Mouse (Mus musculus) inflammation-experienced regulatory T-cells, adult 16 weeks (primary cell): ENCODE data around the gene Gm10229. TPM values are rescaled to one million over a fixed set of nuclear protein-coding genes. Genes with fewer than 3 reads are reported as not detected.

Experiments
- polyA plus RNA-seq: library from polyadenylated mRNA; unstranded; fragments of 100-300 nt; shearing (Covaris generic); gene quantifications from one replicate; pipeline ENCODE4 v1.2.1, GENCODE M21; 2017

Gm10229 gene
- not detected for polyA plus RNA-seq

GRCm38 (mm10) chr16:89014984-89015383, at the start of gene Gm10229:
TSS of gene Gm10229 (plus strand) at chr16:89015284.

GRCm38 (mm10) chr16:89010659-89011058, 4.4 kb upstream of the Gm10229 start, which contains the start of gene Krtap22-2:
TSS of gene Krtap22-2 (minus strand) at chr16:89010759.

GRCm38 (mm10) chr16:89031399-89031798, 16.3 kb downstream of the Gm10229 start, which contains the start of gene Krtap6-1:
TSS of gene Krtap6-1 (plus strand) at chr16:89031699.

GRCm38 (mm10) chr16:89041372-89041771, 26.3 kb downstream of the Gm10229 start, which contains the start of gene Gm10228:
TSS of gene Gm10228 (minus strand) at chr16:89041472.

GRCm38 (mm10) chr16:89047783-89048182, 32.7 kb downstream of the Gm10229 start, which contains the start of gene Krtap6-5:
TSS of gene Krtap6-5 (minus strand) at chr16:89047883.

GRCm38 (mm10) chr16:89063902-89064301, 48.8 kb downstream of the Gm10229 start, which contains the start of gene 1110025L11Rik:
TSS of gene 1110025L11Rik (minus strand) at chr16:89064002.

Other genes starting within 250 kb of the Gm10229 start
- not detected for gene 2310057N15Rik, start 241.1 kb upstream of the Gm10229 start, polyA plus RNA-seq
- not detected for gene Gm5965, start 237.4 kb upstream of the Gm10229 start, polyA plus RNA-seq
- not detected for gene Gm20741, start 203.1 kb upstream of the Gm10229 start, polyA plus RNA-seq
- gene Krtap15, start 195.1 kb upstream of the Gm10229 start, polyA plus RNA-seq: not detected
- not detected for gene Krtap14, start 189.1 kb upstream of the Gm10229 start, polyA plus RNA-seq
- gene Krtap19-1, start 145.9 kb upstream of the Gm10229 start, polyA plus RNA-seq: not detected
- gene Krtap19-2, start 141.0 kb upstream of the Gm10229 start, polyA plus RNA-seq: not detected
- not detected for gene Krtap19-3, start 137.2 kb upstream of the Gm10229 start, polyA plus RNA-seq
- not detected for gene Krtap19-4, start 130.2 kb upstream of the Gm10229 start, polyA plus RNA-seq
- not detected for gene Krtap19-5, start 118.8 kb upstream of the Gm10229 start, polyA plus RNA-seq
- not detected for gene Krtap19-9b, start 83.0 kb upstream of the Gm10229 start, polyA plus RNA-seq
- gene Krtap16-3, start 52.4 kb upstream of the Gm10229 start, polyA plus RNA-seq: not detected
- not detected for gene Krtap22-2, start 4.5 kb upstream of the Gm10229 start, polyA plus RNA-seq
- gene Krtap6-1, start 16.4 kb downstream of the Gm10229 start, polyA plus RNA-seq: not detected
- gene Gm10228, start 26.2 kb downstream of the Gm10229 start, polyA plus RNA-seq: not detected
- not detected for gene Krtap6-5, start 32.6 kb downstream of the Gm10229 start, polyA plus RNA-seq
- gene 1110025L11Rik, start 48.7 kb downstream of the Gm10229 start, polyA plus RNA-seq: not detected
- not detected for gene Krtap6-3, start 68.7 kb downstream of the Gm10229 start, polyA plus RNA-seq
- gene Gm6358, start 125.6 kb downstream of the Gm10229 start, polyA plus RNA-seq: not detected
- gene Gm10061, start 135.8 kb downstream of the Gm10229 start, polyA plus RNA-seq: not detected
- gene Gm9789, start 142.7 kb downstream of the Gm10229 start, polyA plus RNA-seq: not detected
- not detected for gene Gm7735, start 154.2 kb downstream of the Gm10229 start, polyA plus RNA-seq
- gene 1110057P08Rik, start 159.5 kb downstream of the Gm10229 start, polyA plus RNA-seq: not detected
- gene Krtap20-2, start 190.6 kb downstream of the Gm10229 start, polyA plus RNA-seq: not detected